Mouse (Mus musculus): Measurements from ENCODE around the gene Rundc3b.
A peak's percentile ranks its signal among the peaks of the same experiment; 100 is the strongest.

The Rundc3b gene

GRCm38 (mm10) chr5:8622596-8623231, at the start of gene Rundc3b:
TSS of gene Rundc3b (minus strand) at chr5:8622952.
- H3K36me3 ChIP-seq (ENCODE audit: insufficient read depth, low read length) = no peaks in the 10 kb centered on the region
- TF ChIP-seq POU5F1 (IDR thresholded peaks at IDR 0.05; ENCODE audit: borderline replicate concordance, low read length) (no peak), NANOG (IDR thresholded peaks at IDR 0.05; ENCODE audit: borderline replicate concordance, low read length) (no peak), CTCF (conservative IDR thresholded peaks at IDR 0.05; ENCODE audit: low read length) (no peak)
- H3K4me3 ChIP-seq (replicated peaks; ENCODE audit: low read length) = peak within 1 kb of the TSS; percentile 97
- peaks cover 5% of the 10 kb centered on the region for H3K4me1 ChIP-seq (replicated peaks; ENCODE audit: low read depth, low read length)
- H3K27me3 ChIP-seq (ENCODE audit: insufficient read depth, low read length) = peaks cover 9% of the 10 kb centered on the region
- no peaks in the 10 kb centered on the region for H3K9me3 ChIP-seq (ENCODE audit: low read length)

- no peaks in the 10 kb centered on the region for H3K36me3 ChIP-seq (ENCODE audit: insufficient read depth, low read length)
- no peaks in the 10 kb centered on the region for H3K9me3 ChIP-seq (ENCODE audit: low read length)
- TF ChIP-seq NANOG (IDR thresholded peaks at IDR 0.05; ENCODE audit: borderline replicate concordance, low read length) (no peak), CTCF (conservative IDR thresholded peaks at IDR 0.05; ENCODE audit: low read length) (no peak), POU5F1 (IDR thresholded peaks at IDR 0.05; ENCODE audit: borderline replicate concordance, low read length) (no peak)
- H3K4me1 ChIP-seq (replicated peaks; ENCODE audit: low read depth, low read length) = no peaks in the 10 kb centered on the region
- no peaks in the 10 kb centered on the region for H3K27me3 ChIP-seq (ENCODE audit: insufficient read depth, low read length)
- H3K4me3 ChIP-seq (replicated peaks; ENCODE audit: low read length) = no peak overlapping the region
Observed at GRCm38 (mm10) chr5:8669606-8670005, 46.9 kb upstream of the Rundc3b start.

GRCm38 (mm10) chr5:8667758-8668474, 45.2 kb upstream of the Rundc3b start:
- Histone ChIP-seq H3K9me3 (ENCODE audit: low read length) (no peaks in the 10 kb centered on the region), H3K27me3 (ENCODE audit: insufficient read depth, low read length) (no peaks in the 10 kb centered on the region), H3K4me1 (replicated peaks; ENCODE audit: low read depth, low read length) (no peaks in the 10 kb centered on the region), H3K4me3 (replicated peaks; ENCODE audit: low read length) (no peak overlapping the region), H3K36me3 (ENCODE audit: insufficient read depth, low read length) (no peaks in the 10 kb centered on the region)
- no peak for TF ChIP-seq CTCF (conservative IDR thresholded peaks at IDR 0.05; ENCODE audit: low read length)
- no peak for TF ChIP-seq POU5F1 (IDR thresholded peaks at IDR 0.05; ENCODE audit: borderline replicate concordance, low read length)
- no peak for TF ChIP-seq NANOG (IDR thresholded peaks at IDR 0.05; ENCODE audit: borderline replicate concordance, low read length)

GRCm38 (mm10) chr5:8664678-8665077, 41.9 kb upstream of the Rundc3b start:
- TF ChIP-seq POU5F1 (IDR thresholded peaks at IDR 0.05; ENCODE audit: borderline replicate concordance, low read length) = no peak
- no peak for TF ChIP-seq NANOG (IDR thresholded peaks at IDR 0.05; ENCODE audit: borderline replicate concordance, low read length)
- TF ChIP-seq CTCF (conservative IDR thresholded peaks at IDR 0.05; ENCODE audit: low read length) = no peak
- H3K27me3 ChIP-seq (ENCODE audit: insufficient read depth, low read length) = peaks cover 17% of the 10 kb centered on the region
- no peak overlapping the region for H3K4me3 ChIP-seq (replicated peaks; ENCODE audit: low read length)
- no peaks in the 10 kb centered on the region for H3K9me3 ChIP-seq (ENCODE audit: low read length)
- H3K4me1 ChIP-seq (replicated peaks; ENCODE audit: low read depth, low read length) = peaks cover 10% of the 10 kb centered on the region; the same call in 1 of the 2 replicates
- no peaks in the 10 kb centered on the region for H3K36me3 ChIP-seq (ENCODE audit: insufficient read depth, low read length)

- no peak for TF ChIP-seq NANOG (IDR thresholded peaks at IDR 0.05; ENCODE audit: borderline replicate concordance, low read length)
- Histone ChIP-seq H3K36me3 (ENCODE audit: insufficient read depth, low read length) (no peaks in the 10 kb centered on the region), H3K4me1 (replicated peaks; ENCODE audit: low read depth, low read length) (peaks cover 10% of the 10 kb centered on the region; the same call in 1 of the 2 replicates), H3K27me3 (ENCODE audit: insufficient read depth, low read length) (peaks cover 20% of the 10 kb centered on the region), H3K4me3 (replicated peaks; ENCODE audit: low read length) (peak overlapping the region; percentile 79), H3K9me3 (ENCODE audit: low read length) (no peaks in the 10 kb centered on the region)
Observed at GRCm38 (mm10) chr5:8660738-8661151, 38.0 kb upstream of the Rundc3b start.

GRCm38 (mm10) chr5:8659911-8660737, 37.4 kb upstream of the Rundc3b start, which contains the start of gene Abcb1a:
TSS of gene Abcb1a (plus strand) at chr5:8660077.
- Histone ChIP-seq H3K4me1 (replicated peaks; ENCODE audit: low read depth, low read length) (peaks cover 10% of the 10 kb centered on the region; the same call in 1 of the 2 replicates), H3K9me3 (ENCODE audit: low read length) (no peaks in the 10 kb centered on the region), H3K4me3 (replicated peaks; ENCODE audit: low read length) (peak within 1 kb of the TSS; percentile 79), H3K27me3 (ENCODE audit: insufficient read depth, low read length) (peaks cover 20% of the 10 kb centered on the region), H3K36me3 (ENCODE audit: insufficient read depth, low read length) (no peaks in the 10 kb centered on the region)
- TF ChIP-seq NANOG (IDR thresholded peaks at IDR 0.05; ENCODE audit: borderline replicate concordance, low read length) = no peak
- no peak for TF ChIP-seq POU5F1 (IDR thresholded peaks at IDR 0.05; ENCODE audit: borderline replicate concordance, low read length)
- no peak for TF ChIP-seq CTCF (conservative IDR thresholded peaks at IDR 0.05; ENCODE audit: low read length)

GRCm38 (mm10) chr5:8652085-8652484, 29.3 kb upstream of the Rundc3b start:
- no peak for TF ChIP-seq CTCF (conservative IDR thresholded peaks at IDR 0.05; ENCODE audit: low read length)
- no peak for TF ChIP-seq NANOG (IDR thresholded peaks at IDR 0.05; ENCODE audit: borderline replicate concordance, low read length)
- TF ChIP-seq POU5F1 (IDR thresholded peaks at IDR 0.05; ENCODE audit: borderline replicate concordance, low read length) = no peak
- Histone ChIP-seq H3K9me3 (ENCODE audit: low read length) (no peaks in the 10 kb centered on the region), H3K4me1 (replicated peaks; ENCODE audit: low read depth, low read length) (no peaks in the 10 kb centered on the region), H3K27me3 (ENCODE audit: insufficient read depth, low read length) (no peaks in the 10 kb centered on the region), H3K36me3 (ENCODE audit: insufficient read depth, low read length) (no peaks in the 10 kb centered on the region), H3K4me3 (replicated peaks; ENCODE audit: low read length) (no peak overlapping the region)

- H3K27me3 ChIP-seq (ENCODE audit: insufficient read depth, low read length) = no peaks in the 10 kb centered on the region
- H3K9me3 ChIP-seq (ENCODE audit: low read length) = no peaks in the 10 kb centered on the region
- no peaks in the 10 kb centered on the region for H3K36me3 ChIP-seq (ENCODE audit: insufficient read depth, low read length)
- no peaks in the 10 kb centered on the region for H3K4me1 ChIP-seq (replicated peaks; ENCODE audit: low read depth, low read length)
- H3K4me3 ChIP-seq (replicated peaks; ENCODE audit: low read length) = no peak overlapping the region
- TF ChIP-seq POU5F1 (IDR thresholded peaks at IDR 0.05; ENCODE audit: borderline replicate concordance, low read length) = no peak
- TF ChIP-seq NANOG (IDR thresholded peaks at IDR 0.05; ENCODE audit: borderline replicate concordance, low read length) = no peak
- TF ChIP-seq CTCF (conservative IDR thresholded peaks at IDR 0.05; ENCODE audit: low read length) = no peak
Observed at GRCm38 (mm10) chr5:8648774-8649173, 26.0 kb upstream of the Rundc3b start.

Data from E14TG2a.4 (cell line).